ENCODE assay signal across 22 mouse cellular contexts in the genomic region with DNA sequence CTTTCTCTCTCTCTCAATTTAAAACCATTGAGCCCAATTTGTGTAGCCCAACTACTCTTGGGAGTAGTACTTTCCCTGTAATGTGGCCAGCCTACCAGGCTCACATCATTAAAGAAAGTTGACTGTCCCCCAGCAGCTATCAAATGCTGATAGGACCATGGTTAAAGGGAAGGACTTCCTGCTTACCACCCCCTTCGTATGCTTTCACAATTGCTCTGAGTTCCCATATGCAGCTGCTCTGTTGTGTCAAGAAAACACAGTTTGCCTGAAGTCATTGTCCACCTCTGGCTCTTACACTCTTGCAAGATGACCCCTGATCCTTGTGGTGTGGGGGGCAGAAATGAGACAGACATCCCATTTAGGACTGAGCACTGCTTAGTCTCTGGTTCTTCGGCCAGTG. TPM values are rescaled to one million over a fixed set of nuclear protein-coding genes. Genes with fewer than 3 reads are reported as not detected.
DNase-seq lines count a peak whose midpoint lies in the region; TF ChIP-seq lines count a peak whose summit lies in the region.
"Had no signal": no experiment of that assay in that cellular context is flagged by ENCODE, and none has a peak within 500 bp of the region (broad histone marks: within the 10 kb centered on the region; RNA-seq: fewer than 3 reads in every experiment).

No protein-coding gene starts in this region.

- no peaks in the 10 kb centered on the region for H3K4me1 ChIP-seq in brown adipose tissue, adult 24 weeks (ENCODE audit: control insufficient read depth, insufficient read depth, insufficient read length, low read length)
- H3K4me1 ChIP-seq: embryonic facial prominence, embryonic 10.5 days; forebrain, embryonic 12.5 days; kidney, embryonic 15.5 days; limb, embryonic 12.5 days; neural tube, embryonic 15.5 days; stomach, embryonic 15.5 days had no signal

- peak overlapping the region; percentile 81 for H3K27ac ChIP-seq in gastrocnemius, adult 2 months
- H3K27ac ChIP-seq in brown adipose tissue, adult 24 weeks (replicated peaks; ENCODE audit: low read depth, low read length): peak overlapping the region; percentile 95
- H3K27ac ChIP-seq: embryonic facial prominence, embryonic 10.5 days; forebrain, embryonic 12.5 days; kidney, embryonic 15.5 days; limb, embryonic 12.5 days; liver, embryonic 14.5 days; neural tube, embryonic 15.5 days; stomach, embryonic 15.5 days had no signal

- H3K4me3 ChIP-seq in gastrocnemius, adult 2 months: peak overlapping the region; percentile 34
- H3K4me3 ChIP-seq in brown adipose tissue, adult 24 weeks (ENCODE audit: insufficient read depth, low read depth, low read length): peak overlapping the region; percentile 6; the same call in 1 of the 2 replicates
- H3K4me3 ChIP-seq: embryonic facial prominence, embryonic 10.5 days; forebrain, embryonic 12.5 days; kidney, embryonic 15.5 days; limb, embryonic 12.5 days; neural tube, embryonic 15.5 days; stomach, embryonic 15.5 days had no signal

- TF ChIP-seq CTCF in gastrocnemius, adult 2 months (IDR thresholded peaks at IDR 0.05): no peak

- intact Hi-C loops in gastrocnemius, adult 2 months (cut with DNase I): no loop called here

- no peak for DNase-seq in gastrocnemius, adult 2 months
- no peak for DNase-seq in gastrocnemius, postnatal 4 days (ENCODE audit: low spot score in 2 of 2)
- DNase-seq in 416B (ENCODE audit: low read depth): peak; percentile 60
- peak; percentile 6 for DNase-seq in heart, postnatal 4 days
- no peak for DNase-seq in kidney, postnatal 36 days
- DNase-seq in spleen, postnatal 36 days (ENCODE audit: low spot score in 2 of 2): no peak
- DNase-seq in T-cell, adult 2 months (ENCODE audit: low spot score): no peak
- DNase-seq: adrenal gland, postnatal 10 days; cerebellum, adult 11 months; cerebellum, postnatal 25 days; gastrocnemius, postnatal 14 days; right cerebral cortex, postnatal 25 days; thymus, adult 18-20 months; thymus, postnatal 4 days had no signal

RNA-seq across cellular contexts. Expression of a gene that starts 5.3 kb away (rescaled TPM):
- 10 to 100 TPM; 10.7 to 12.3 TPM for total RNA-seq in gastrocnemius, adult 2 months (2021)
- 10 to 100 TPM; 19.6 to 20.5 TPM for total RNA-seq in gastrocnemius, postnatal 4 days (2021)
- 4.9 and 7.5 TPM in 2 replicates for polyA plus RNA-seq in brown adipose tissue, adult 24 weeks (2012; ENCODE audit: insufficient read depth, insufficient read length, missing spikeins)
- total RNA-seq in heart, postnatal 4 days (2021): 10 to 100 TPM; 20.4 to 22.3 TPM

RNA-seq across cellular contexts. Expression of a gene that starts 26.7 kb away (rescaled TPM):
- not detected for total RNA-seq in gastrocnemius, adult 2 months (2021)
- total RNA-seq in gastrocnemius, postnatal 4 days (2021): 10 to 100 TPM; 15.3 to 15.4 TPM
- not detected in 2 replicates for polyA plus RNA-seq in brown adipose tissue, adult 24 weeks (2012; ENCODE audit: insufficient read depth, insufficient read length, missing spikeins)
- 10 to 100 TPM; 26.5 to 35.0 TPM for total RNA-seq in heart, postnatal 4 days (2021)

Comparison
In these comparisons a context has a peak if more than half of its experiments do, and no peak if none do; other contexts are left out.
1. RNA of a gene that starts 26.7 kb away (total RNA-seq): 26.5 to 35.0 TPM in heart, postnatal 4 days and 15.3 to 15.4 TPM in gastrocnemius, postnatal 4 days; not detected in gastrocnemius, adult 2 months; every median in the first group is over 10 times any median in the second.
2. DNase-seq: peak in 416B (single experiment) and heart, postnatal 4 days (single experiment); none in gastrocnemius, adult 2 months (single experiment), gastrocnemius, postnatal 4 days (0 of 2), kidney, postnatal 36 days (0 of 2), spleen, postnatal 36 days (0 of 2) and T-cell, adult 2 months (single experiment).